16 mouse cellular contexts compared by ENCODE assay signal in genomic region chr17:72966878-72967277, GRCm38 (mm10). TPM values are rescaled to one million over a fixed set of nuclear protein-coding genes. Genes with fewer than 3 reads are reported as not detected.
DNase-seq lines count a peak whose midpoint lies in the region; ATAC-seq and TF ChIP-seq lines count a peak whose summit lies in the region.
"Had no signal": no experiment of that assay in that cellular context is flagged by ENCODE, and none has a peak within 500 bp of the region (broad histone marks: within the 10 kb centered on the region; RNA-seq: fewer than 3 reads in every experiment).

No protein-coding gene starts in this region.

- peak overlapping the region; percentile 59; the same call in 1 of the 2 replicates for H3K27ac ChIP-seq in heart, embryonic 10.5 days
- H3K27ac ChIP-seq in spleen, adult 2 months (ENCODE audit: insufficient read depth, low read length): peak overlapping the region; percentile 93
- H3K27ac ChIP-seq in heart, postnatal 0 days (ENCODE audit: low read depth): peak overlapping the region; percentile 51
- no peak overlapping the region for H3K27ac ChIP-seq in left cerebral cortex, adult 2 months
- H3K27ac ChIP-seq in midbrain, embryonic 15.5 days: no peak overlapping the region
- H3K27ac ChIP-seq: limb, embryonic 15.5 days; stomach, embryonic 15.5 days had no signal

- H3K9me3 ChIP-seq in heart, embryonic 10.5 days: no peaks in the 10 kb centered on the region
- no peaks in the 10 kb centered on the region for H3K9me3 ChIP-seq in heart, postnatal 0 days (replicated peaks; ENCODE audit: control insufficient read depth, low read length)
- H3K9me3 ChIP-seq in midbrain, embryonic 15.5 days: no peaks in the 10 kb centered on the region
- H3K9me3 ChIP-seq: forebrain, embryonic 15.5 days; limb, embryonic 15.5 days; stomach, embryonic 15.5 days had no signal

- H3K4me2 ChIP-seq in heart, postnatal 0 days (ENCODE audit: low read depth, low read length): no peak overlapping the region
- H3K4me2 ChIP-seq in midbrain, embryonic 15.5 days: no peak overlapping the region
- H3K4me2 ChIP-seq: forebrain, embryonic 15.5 days; limb, embryonic 15.5 days; lung, embryonic 14.5 days; stomach, embryonic 15.5 days had no signal

- H3K4me1 ChIP-seq in heart, embryonic 10.5 days: peaks cover 22% of the 10 kb centered on the region
- peaks cover 29% of the 10 kb centered on the region for H3K4me1 ChIP-seq in spleen, adult 2 months (ENCODE audit: control insufficient read depth, insufficient read depth, insufficient read length)
- H3K4me1 ChIP-seq in heart, postnatal 0 days (ENCODE audit: control insufficient read depth, insufficient read depth): peaks cover 31% of the 10 kb centered on the region
- H3K4me1 ChIP-seq in midbrain, embryonic 15.5 days: peaks cover 3% of the 10 kb centered on the region; the same call in 1 of the 2 replicates

- no peak for TF ChIP-seq CTCF in spleen, adult 2 months (IDR thresholded peaks at IDR 0.05; ENCODE audit: extremely low read depth, insufficient read depth, insufficient read length, insufficient replicate concordance)
- no peak for TF ChIP-seq CTCF in heart, postnatal 0 days (IDR thresholded peaks at IDR 0.05; ENCODE audit: low read depth)
- no peak for TF ChIP-seq CTCF in left cerebral cortex, adult 2 months (IDR thresholded peaks at IDR 0.05)

- no peak overlapping the region for H3K9ac ChIP-seq in heart, postnatal 0 days (replicated peaks; ENCODE audit: low read depth, low read length)
- no peak overlapping the region for H3K9ac ChIP-seq in midbrain, embryonic 15.5 days
- H3K9ac ChIP-seq: forebrain, embryonic 15.5 days; limb, embryonic 15.5 days; lung, embryonic 14.5 days; stomach, embryonic 15.5 days had no signal

- no peaks in the 10 kb centered on the region for H3K36me3 ChIP-seq in heart, embryonic 10.5 days
- no peaks in the 10 kb centered on the region for H3K36me3 ChIP-seq in spleen, adult 2 months (ENCODE audit: control insufficient read depth, insufficient read depth, low read length)
- H3K36me3 ChIP-seq in heart, postnatal 0 days (replicated peaks; ENCODE audit: control insufficient read depth, insufficient read depth, low read length): no peaks in the 10 kb centered on the region
- no peaks in the 10 kb centered on the region for H3K36me3 ChIP-seq in midbrain, embryonic 15.5 days (replicated peaks)
- H3K36me3 ChIP-seq: forebrain, embryonic 15.5 days; limb, embryonic 15.5 days; stomach, embryonic 15.5 days had no signal

- no peak for ATAC-seq in heart, postnatal 0 days (ENCODE audit: insufficient read depth, low read depth)
- ATAC-seq in midbrain, embryonic 15.5 days (replicated peaks): no peak

- DNase-seq in heart, embryonic 10.5 days (ENCODE audit: low spot score): no peak
- DNase-seq in heart, postnatal 4 days: no peak
- peak; percentile 57 for DNase-seq in spleen, adult 2 months (ENCODE audit: low read depth in 1 of 2, low spot score in 2 of 2)
- no peak for DNase-seq in spleen, adult 12 weeks (ENCODE audit: low spot score)
- no peak for DNase-seq in heart, postnatal 0 days (ENCODE audit: low spot score)
- DNase-seq in left cerebral cortex, adult 2 months (ENCODE audit: extremely low spot score in 1 of 2, low spot score in 2 of 2): no peak
- DNase-seq in left cerebral cortex, adult 8-10 months (ENCODE audit: low spot score in 2 of 2): no peak
- DNase-seq: cerebellum, adult 8-10 months; kidney, postnatal 10 days; right cerebral cortex, postnatal 14 days had no signal

- H3K4me3 ChIP-seq in heart, embryonic 10.5 days: no peak overlapping the region
- H3K4me3 ChIP-seq in spleen, adult 2 months (ENCODE audit: extremely low read depth, insufficient read depth, insufficient read length): no peak overlapping the region
- no peak overlapping the region for H3K4me3 ChIP-seq in heart, postnatal 0 days (ENCODE audit: low read depth, low read length)
- no peak overlapping the region for H3K4me3 ChIP-seq in left cerebral cortex, adult 2 months
- no peak overlapping the region for H3K4me3 ChIP-seq in midbrain, embryonic 15.5 days
- H3K4me3 ChIP-seq: forebrain, embryonic 15.5 days; limb, embryonic 15.5 days; myocyte; stomach, embryonic 15.5 days had no signal

- TF ChIP-seq POLR2A in spleen, adult 2 months (IDR thresholded peaks at IDR 0.05; ENCODE audit: low read depth, low read length): no peak

- TF ChIP-seq EP300 in heart, postnatal 0 days (IDR thresholded peaks at IDR 0.05; ENCODE audit: low read depth): no peak

- WGBS in heart, embryonic 10.5 days: 24% methylated on average over 3 of the region's 3 CpGs
- 19% methylated on average over 3 of the region's 3 CpGs for WGBS in spleen, adult 2 months
- 33% methylated on average over 3 of the region's 3 CpGs for WGBS in heart, postnatal 0 days
- 51% methylated on average over 3 of the region's 3 CpGs for WGBS in midbrain, embryonic 15.5 days

- intact Hi-C loops in left cerebral cortex, adult 2 months (cut with DNase I): no loop called here

- no peaks in the 10 kb centered on the region for H3K27me3 ChIP-seq in heart, embryonic 10.5 days (ENCODE audit: insufficient read depth, poor library complexity, severe bottlenecking)
- H3K27me3 ChIP-seq in spleen, adult 2 months (ENCODE audit: control insufficient read depth, insufficient read depth, low read length): no peaks in the 10 kb centered on the region
- no peaks in the 10 kb centered on the region for H3K27me3 ChIP-seq in heart, postnatal 0 days (ENCODE audit: control insufficient read depth, insufficient read depth, low read length)
- H3K27me3 ChIP-seq in midbrain, embryonic 15.5 days (replicated peaks): no peaks in the 10 kb centered on the region
- H3K27me3 ChIP-seq: forebrain, embryonic 15.5 days; limb, embryonic 15.5 days; stomach, embryonic 15.5 days had no signal

RNA-seq across cellular contexts. Expression of gene Lbh, which starts 48.8 kb away (rescaled TPM):
- 10.8 and 15.4 TPM in 2 replicates for polyA plus RNA-seq in heart, embryonic 10.5 days (2016; fragmentation: Nextera tagmentation; extraction: Ambion mirVana)
- total RNA-seq in heart, postnatal 4 days (2021): 100 to 1,000 TPM; 730 to 743 TPM
- polyA plus RNA-seq in spleen, adult 2 months (2012; rRNA removed): 171 and 212 TPM in 2 replicates
- total RNA-seq in heart, postnatal 0 days (2014; rRNA removed; ENCODE audit: low replicate concordance): 453 and 478 TPM in 2 replicates
- 28.5 and 31.1 TPM in 2 replicates for polyA plus RNA-seq in heart, postnatal 0 days (2015; fragmentation: Nextera tagmentation; extraction: Ambion mirVana)
- total RNA-seq in left cerebral cortex, adult 2 months (2021): 10 to 100 TPM; 37.5 to 37.8 TPM
- 5.7 and 5.9 TPM in 2 replicates for polyA plus RNA-seq in midbrain, embryonic 15.5 days (2015; fragmentation: Nextera tagmentation; extraction: Ambion mirVana)
- 10 to 100 TPM; 38.8 to 43.8 (median 41.5) TPM for total RNA-seq in left cerebral cortex, adult 8-10 months (2022)

Comparison
In these comparisons a context has a peak if more than half of its experiments do, and no peak if none do; other contexts are left out.
1. DNase-seq: peak in spleen, adult 2 months (2 of 2); none in heart, embryonic 10.5 days (single experiment), heart, postnatal 4 days (single experiment), spleen, adult 12 weeks (single experiment), heart, postnatal 0 days (single experiment), left cerebral cortex, adult 2 months (0 of 2) and left cerebral cortex, adult 8-10 months (0 of 2).
2. H3K27ac ChIP-seq: peak in heart, embryonic 10.5 days (single experiment), spleen, adult 2 months (single experiment) and heart, postnatal 0 days (single experiment); none in left cerebral cortex, adult 2 months (single experiment) and midbrain, embryonic 15.5 days (single experiment).
3. RNA of gene Lbh, which starts 48.8 kb away (total RNA-seq): 730 to 743 TPM in heart, postnatal 4 days and 453 to 478 TPM in heart, postnatal 0 days; 38.8 to 43.8 TPM in left cerebral cortex, adult 8-10 months and 37.5 to 37.8 TPM in left cerebral cortex, adult 2 months; every median in the first group is over 10 times any median in the second.